Mouse (Mus musculus) CD4-positive helper T cell, adult 2 months (primary cell): ENCODE results near the gene Nelfe.
"Not testable (repeated sequence)": the region's sequence is repeated elsewhere in the genome, so short reads cannot be mapped to it uniquely, and the experiment has no call there.

ENCODE experiments used
- DNase-seq: peaks from one replicate; pipeline ENCODE4 v3.0.0-alpha.2; 2012; ENCODE audit warnings: low read depth, missing footprints, low spot score

The Nelfe gene

GRCm38 (mm10) chr17:34893072-34893824 lies 43.1 kb downstream of the Nelfe start:
- no peak for DNase-seq

GRCm38 (mm10) chr17:34894074-34894597 lies 43.9 kb downstream of the Nelfe start:
- peak; percentile 91 for DNase-seq

DNA sequence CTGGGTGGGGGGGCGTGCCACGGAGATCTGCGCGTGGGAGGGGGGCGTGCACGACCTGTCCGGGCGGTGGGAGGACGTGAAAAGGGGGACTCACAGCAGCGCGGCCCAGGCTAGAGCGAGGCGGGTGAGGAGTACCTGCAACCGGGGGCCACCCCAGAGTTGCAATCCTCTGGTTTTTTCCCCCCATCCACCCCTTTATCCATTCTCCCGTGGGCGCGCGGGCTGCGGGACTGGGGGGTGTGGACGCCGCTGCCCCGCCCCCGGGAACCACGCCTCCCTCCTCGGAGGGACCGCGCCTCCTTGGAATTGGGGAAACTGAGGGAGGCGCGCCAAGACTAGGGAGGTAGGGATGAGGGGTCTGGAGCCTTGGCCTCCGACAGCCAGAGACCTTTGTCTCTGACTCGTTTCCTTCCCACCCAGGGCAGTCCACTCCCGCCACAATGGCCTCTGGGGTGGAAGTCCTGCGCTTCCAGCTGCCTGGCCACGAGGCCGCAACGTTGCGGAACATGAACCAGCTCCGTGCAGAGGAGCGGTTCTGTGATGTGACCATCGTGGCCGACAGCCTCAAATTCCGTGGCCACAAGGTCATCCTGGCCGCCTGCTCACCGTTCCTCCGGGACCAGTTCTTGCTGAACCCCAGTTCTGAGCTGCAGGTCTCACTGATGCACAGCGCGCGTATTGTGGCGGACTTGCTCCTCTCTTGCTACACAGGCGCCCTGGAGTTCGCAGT lies 44.8 kb downstream of the Nelfe start:
- DNase-seq, result no peak

- DNase-seq, result no peak
Observed at GRCm38 (mm10) chr17:34895724-34896123, 45.5 kb downstream of the Nelfe start.

DNA sequence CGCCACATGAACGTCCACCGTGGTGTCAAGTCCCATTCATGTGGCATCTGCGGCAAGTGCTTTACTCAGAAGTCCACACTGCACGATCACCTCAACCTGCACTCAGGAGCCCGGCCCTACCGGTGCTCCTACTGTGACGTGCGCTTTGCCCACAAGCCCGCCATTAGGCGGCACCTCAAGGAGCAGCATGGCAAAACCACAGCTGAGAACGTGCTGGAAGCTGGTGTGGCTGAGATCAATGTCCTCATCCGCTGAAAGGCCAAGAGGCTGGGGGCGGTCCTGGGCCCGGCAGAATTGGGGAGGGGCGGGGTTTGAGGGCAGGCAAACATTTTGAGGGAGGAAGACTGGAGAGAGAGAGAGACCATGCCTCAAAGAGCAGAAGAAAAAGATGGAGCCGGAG lies 46.2 kb downstream of the Nelfe start:
- DNase-seq, result peak; percentile 87

DNA sequence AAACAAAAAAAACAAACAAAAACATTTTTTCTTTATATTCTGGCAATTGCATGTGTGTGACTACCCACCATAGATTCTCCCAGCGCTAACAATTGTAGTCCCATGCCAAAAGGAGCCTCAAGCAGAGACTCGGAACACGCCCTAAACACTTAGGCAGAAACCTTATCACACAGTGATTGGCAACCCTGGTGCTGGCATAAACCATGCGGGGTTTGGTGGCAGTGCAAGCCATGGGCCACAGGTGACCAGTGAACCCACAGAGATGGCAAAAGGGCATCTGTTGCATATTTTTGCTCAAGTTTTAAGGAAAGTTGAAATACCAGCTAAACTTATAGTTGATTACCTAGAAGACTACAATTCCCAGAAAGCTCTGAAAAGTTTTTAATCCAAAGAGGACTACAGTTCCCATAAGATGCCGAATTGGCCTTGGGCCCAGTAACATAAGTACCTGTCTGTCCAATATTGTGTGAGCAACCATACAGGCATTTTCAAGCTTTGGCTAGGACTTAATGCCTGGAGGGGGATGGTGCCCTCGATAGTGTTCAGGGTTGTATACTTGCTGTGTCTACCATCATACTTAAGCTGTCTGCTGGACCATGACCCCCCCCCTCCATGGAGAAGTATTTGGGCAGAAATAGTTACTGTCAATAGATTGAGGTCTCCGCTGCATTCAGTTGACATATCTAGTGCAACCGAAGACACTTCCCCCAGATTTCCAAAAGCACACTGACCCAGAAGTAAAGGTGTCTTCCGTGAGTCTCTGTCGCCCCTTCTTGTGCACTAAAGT lies 47.4 kb downstream of the Nelfe start:
- DNase-seq, result no peak

GRCm38 (mm10) chr17:34898160-34898586 lies 48.0 kb downstream of the Nelfe start, which contains the start of the genes C2 and Ehmt2:
C2 (minus strand) TSS chr17:34898265.
Ehmt2 (plus strand) TSS chr17:34898469.
- DNase-seq, result peak; percentile 83

DNA sequence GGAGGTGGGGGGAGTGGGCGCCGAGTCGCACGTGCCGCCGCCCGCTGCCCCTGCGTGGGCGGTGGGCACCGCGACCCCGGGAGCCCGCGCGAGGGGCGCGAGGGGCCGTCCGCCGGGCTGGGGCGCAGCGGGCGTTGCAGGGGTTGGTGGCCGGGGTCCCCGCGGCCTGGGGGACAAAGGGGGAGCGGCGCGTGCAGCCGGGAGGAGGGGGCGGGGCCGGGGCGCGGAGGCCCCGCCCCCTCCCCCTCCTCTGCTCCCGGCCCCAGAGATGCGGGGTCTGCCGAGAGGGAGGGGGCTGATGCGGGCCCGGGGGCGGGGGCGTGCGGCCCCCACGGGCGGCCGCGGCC lies 48.5 kb downstream of the Nelfe start:
- no peak for DNase-seq

GRCm38 (mm10) chr17:34899053-34899889 lies 49.1 kb downstream of the Nelfe start:
- peak; percentile 55 for DNase-seq

DNA sequence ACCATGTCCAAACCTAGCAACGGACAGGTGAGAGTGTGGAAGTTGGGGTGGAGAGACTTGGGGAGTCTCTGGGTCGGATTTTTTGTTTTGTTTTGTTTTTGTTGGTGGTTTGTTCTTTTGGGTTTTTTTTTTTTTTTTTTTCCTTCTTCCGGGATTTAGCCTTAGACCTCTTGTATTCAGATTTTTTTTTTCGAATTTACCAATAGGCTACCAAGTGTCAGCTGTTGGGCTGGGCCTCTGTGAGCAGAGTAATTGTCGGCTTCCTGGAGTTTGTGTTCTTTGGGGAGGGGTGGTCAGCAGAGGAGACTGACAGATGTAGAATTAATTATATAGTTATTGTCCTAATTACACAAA lies 49.7 kb downstream of the Nelfe start:
- DNase-seq, result peak; percentile 73

- not testable (repeated sequence) for DNase-seq
Observed at GRCm38 (mm10) chr17:34900826-34901225, 50.6 kb downstream of the Nelfe start.

DNA sequence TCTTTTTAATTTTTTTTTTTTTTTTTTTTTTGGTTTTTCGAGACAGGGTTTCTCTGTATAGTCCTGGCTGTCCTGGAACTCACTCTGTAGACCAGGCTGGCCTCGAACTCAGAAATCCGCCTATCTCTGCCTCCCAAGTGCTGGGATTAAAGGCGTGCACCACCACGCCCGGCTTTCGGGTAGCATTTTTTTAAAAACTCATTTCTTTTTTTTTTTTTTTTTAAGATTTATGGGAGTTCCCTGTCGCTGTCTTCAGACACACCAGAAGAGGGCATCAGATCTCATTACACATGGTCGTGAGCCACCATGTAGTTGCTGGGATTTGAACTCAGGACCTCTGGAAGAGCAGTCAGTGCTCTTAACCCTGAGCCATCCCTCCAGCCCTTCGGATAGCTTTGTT lies 51.8 kb downstream of the Nelfe start:
- DNase-seq, result not testable (repeated sequence)

GRCm38 (mm10) chr17:34902895-34903294 lies 52.7 kb downstream of the Nelfe start:
- no peak for DNase-seq
